Mouse (Mus musculus): ENCODE data around the gene Nudt22. TPM values are rescaled to one million over a fixed set of nuclear protein-coding genes. Genes with fewer than 3 reads are reported as not detected.
A peak's percentile ranks its signal among the peaks of the same experiment; 100 is the strongest.

The Nudt22 gene
- polyA plus RNA-seq, 1 experiment from 2014 or later = 24.6 TPM

- Histone ChIP-seq H3K36me3 (ENCODE audit: control insufficient read depth, insufficient read depth, low read length) (peaks cover 21% of the 10 kb centered on the region), H3K4me2 (no peak overlapping the region), H3K9ac (ENCODE audit: low read depth, low read length) (no peak overlapping the region), H3K9me3 (replicated peaks; ENCODE audit: control insufficient read depth, low read length) (no peaks in the 10 kb centered on the region), H3K27me3 (ENCODE audit: control insufficient read depth, insufficient read depth, low read length) (no peaks in the 10 kb centered on the region), H3K4me3 (ENCODE audit: low read depth, low read length) (no peak overlapping the region), H3K27ac (ENCODE audit: low read depth, low read length) (no peak overlapping the region), H3K4me1 (ENCODE audit: control insufficient read depth, insufficient read depth, low read length) (peaks cover 33% of the 10 kb centered on the region)
- 95% methylated on average over 5 of the region's 5 CpGs for WGBS (ENCODE audit: insufficient replicate concordance)
- ATAC-seq (replicated peaks; ENCODE audit: insufficient number of reproducible peaks, low FRiP score, low TSS enrichment) = no peak
Measured at GRCm38 (mm10) chr19:6983621-6984020, 12.3 kb downstream of the Nudt22 start.

DNA sequence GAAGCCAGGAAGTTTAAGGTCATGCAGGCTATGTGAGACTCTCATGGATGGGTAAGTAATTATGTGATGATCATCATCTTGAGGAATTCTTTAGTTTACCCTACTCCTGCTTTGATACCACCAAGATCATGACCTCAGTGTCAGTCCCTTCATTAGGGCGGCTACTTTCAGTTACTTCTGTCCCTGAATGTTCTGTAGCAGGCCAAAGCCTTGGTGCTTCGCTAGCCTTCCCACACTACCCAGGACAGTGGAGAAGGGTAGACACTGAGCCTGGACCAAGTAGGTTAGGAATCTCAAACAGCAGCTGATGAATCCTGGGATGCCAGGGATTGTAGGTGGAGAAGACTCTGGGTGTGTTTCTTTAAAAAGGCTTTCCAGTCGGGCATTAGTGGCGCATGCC lies 14.5 kb downstream of the Nudt22 start:
- no peak for ATAC-seq (replicated peaks; ENCODE audit: insufficient number of reproducible peaks, low FRiP score, low TSS enrichment)
- Histone ChIP-seq H3K4me1 (ENCODE audit: control insufficient read depth, insufficient read depth, low read length) (peaks cover 40% of the 10 kb centered on the region), H3K4me3 (ENCODE audit: low read depth, low read length) (peak overlapping the region; percentile 74; the same call in 1 of the 2 replicates), H3K27ac (ENCODE audit: low read depth, low read length) (no peak overlapping the region), H3K27me3 (ENCODE audit: control insufficient read depth, insufficient read depth, low read length) (no peaks in the 10 kb centered on the region), H3K4me2 (peak overlapping the region; percentile 94), H3K9me3 (replicated peaks; ENCODE audit: control insufficient read depth, low read length) (no peaks in the 10 kb centered on the region), H3K36me3 (ENCODE audit: control insufficient read depth, insufficient read depth, low read length) (peaks cover 28% of the 10 kb centered on the region), H3K9ac (ENCODE audit: low read depth, low read length) (peak overlapping the region; percentile 89; the same call in 1 of the 2 replicates)
- WGBS (ENCODE audit: insufficient replicate concordance) = 87% methylated on average over 4 of the region's 4 CpGs

GRCm38 (mm10) chr19:6980381-6981093 lies 15.4 kb downstream of the Nudt22 start, which contains the start of gene Fkbp2:
Gene Fkbp2 (minus strand): TSS chr19:6980501.
- peak within 1 kb of the TSS; percentile 96 for H3K27ac ChIP-seq (ENCODE audit: low read depth, low read length)
- no peaks in the 10 kb centered on the region for H3K27me3 ChIP-seq (ENCODE audit: control insufficient read depth, insufficient read depth, low read length)
- H3K9ac ChIP-seq (ENCODE audit: low read depth, low read length) = peak within 1 kb of the TSS; percentile 89
- H3K4me3 ChIP-seq (ENCODE audit: low read depth, low read length) = peak within 1 kb of the TSS; percentile 74
- 1% methylated on average over 38 of the region's 38 CpGs for WGBS (ENCODE audit: insufficient replicate concordance)
- peaks cover 28% of the 10 kb centered on the region for H3K36me3 ChIP-seq (ENCODE audit: control insufficient read depth, insufficient read depth, low read length)
- ATAC-seq (replicated peaks; ENCODE audit: insufficient number of reproducible peaks, low FRiP score, low TSS enrichment) = peak; percentile 87
- no peaks in the 10 kb centered on the region for H3K9me3 ChIP-seq (replicated peaks; ENCODE audit: control insufficient read depth, low read length)
- peak within 1 kb of the TSS; percentile 94 for H3K4me2 ChIP-seq
- peaks cover 39% of the 10 kb centered on the region for H3K4me1 ChIP-seq (ENCODE audit: control insufficient read depth, insufficient read depth, low read length)

GRCm38 (mm10) chr19:6979486-6980380 lies 16.2 kb downstream of the Nudt22 start:
- peak overlapping the region; percentile 89 for H3K9ac ChIP-seq (ENCODE audit: low read depth, low read length)
- peak overlapping the region; percentile 94 for H3K4me2 ChIP-seq
- no peaks in the 10 kb centered on the region for H3K9me3 ChIP-seq (replicated peaks; ENCODE audit: control insufficient read depth, low read length)
- peak overlapping the region; percentile 96 for H3K27ac ChIP-seq (ENCODE audit: low read depth, low read length)
- H3K4me1 ChIP-seq (ENCODE audit: control insufficient read depth, insufficient read depth, low read length) = peaks cover 39% of the 10 kb centered on the region
- peak; percentile 90 for ATAC-seq (replicated peaks; ENCODE audit: insufficient number of reproducible peaks, low FRiP score, low TSS enrichment)
- peaks cover 23% of the 10 kb centered on the region for H3K36me3 ChIP-seq (ENCODE audit: control insufficient read depth, insufficient read depth, low read length)
- H3K27me3 ChIP-seq (ENCODE audit: control insufficient read depth, insufficient read depth, low read length) = no peaks in the 10 kb centered on the region
- peak overlapping the region; percentile 74 for H3K4me3 ChIP-seq (ENCODE audit: low read depth, low read length)
- under 1% methylated on average over 53 of the region's 59 CpGs for WGBS (ENCODE audit: insufficient replicate concordance)

DNA sequence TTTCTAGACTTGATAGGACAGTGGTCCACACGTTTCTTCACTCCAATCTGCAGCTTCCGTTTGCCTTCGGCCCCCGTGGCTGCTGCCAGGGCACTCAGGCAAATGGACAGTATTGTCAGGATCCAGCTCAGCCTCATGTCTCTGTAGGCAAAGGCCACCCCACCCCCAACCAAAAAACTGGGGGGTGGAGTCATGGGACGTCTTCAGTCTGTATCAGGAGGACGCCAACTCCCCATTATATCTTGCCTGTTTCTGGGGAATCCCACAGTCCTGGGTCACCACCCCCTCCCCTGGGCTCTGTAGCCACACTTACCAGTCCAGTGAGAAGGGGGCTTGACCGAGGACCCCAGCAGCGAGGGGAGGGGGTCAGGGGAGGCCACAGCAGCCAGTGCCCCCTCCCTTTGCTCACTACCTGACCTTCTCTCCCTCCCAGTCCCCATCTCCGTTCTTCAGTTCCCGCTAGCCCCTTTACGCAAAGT lies 16.9 kb downstream of the Nudt22 start:
- H3K27ac ChIP-seq (ENCODE audit: low read depth, low read length) = peak overlapping the region; percentile 65
- peaks cover 21% of the 10 kb centered on the region for H3K36me3 ChIP-seq (ENCODE audit: control insufficient read depth, insufficient read depth, low read length)
- WGBS (ENCODE audit: insufficient replicate concordance) = 6% methylated on average over 11 of the region's 11 CpGs
- H3K27me3 ChIP-seq (ENCODE audit: control insufficient read depth, insufficient read depth, low read length) = no peaks in the 10 kb centered on the region
- H3K9me3 ChIP-seq (replicated peaks; ENCODE audit: control insufficient read depth, low read length) = no peaks in the 10 kb centered on the region
- H3K9ac ChIP-seq (ENCODE audit: low read depth, low read length) = peak overlapping the region; percentile 74
- peaks cover 40% of the 10 kb centered on the region for H3K4me1 ChIP-seq (ENCODE audit: control insufficient read depth, insufficient read depth, low read length)
- ATAC-seq (replicated peaks; ENCODE audit: insufficient number of reproducible peaks, low FRiP score, low TSS enrichment) = no peak
- peak overlapping the region; percentile 74 for H3K4me3 ChIP-seq (ENCODE audit: low read depth, low read length)
- H3K4me2 ChIP-seq = peak overlapping the region; percentile 94

GRCm38 (mm10) chr19:6978639-6978974 lies 17.3 kb downstream of the Nudt22 start:
- 28% methylated on average over 3 of the region's 3 CpGs for WGBS (ENCODE audit: insufficient replicate concordance)

GRCm38 (mm10) chr19:6977759-6978638 lies 17.9 kb downstream of the Nudt22 start:
- H3K27me3 ChIP-seq (ENCODE audit: control insufficient read depth, insufficient read depth, low read length) = no peaks in the 10 kb centered on the region
- ATAC-seq (replicated peaks; ENCODE audit: insufficient number of reproducible peaks, low FRiP score, low TSS enrichment) = no peak
- H3K9me3 ChIP-seq (replicated peaks; ENCODE audit: control insufficient read depth, low read length) = no peaks in the 10 kb centered on the region
- 70% methylated on average over 13 of the region's 13 CpGs for WGBS (ENCODE audit: insufficient replicate concordance)
- peaks cover 14% of the 10 kb centered on the region for H3K36me3 ChIP-seq (ENCODE audit: control insufficient read depth, insufficient read depth, low read length)
- H3K4me2 ChIP-seq = peak overlapping the region; percentile 94; the same call in 1 of the 2 replicates
- H3K9ac ChIP-seq (ENCODE audit: low read depth, low read length) = peak overlapping the region; percentile 74; the same call in 1 of the 2 replicates
- H3K27ac ChIP-seq (ENCODE audit: low read depth, low read length) = peak overlapping the region; percentile 65; the same call in 1 of the 2 replicates
- peaks cover 44% of the 10 kb centered on the region for H3K4me1 ChIP-seq (ENCODE audit: control insufficient read depth, insufficient read depth, low read length)
- peak overlapping the region; percentile 74; the same call in 1 of the 2 replicates for H3K4me3 ChIP-seq (ENCODE audit: low read depth, low read length)

More at GRCm38 (mm10) chr19:6978639-6978974, 17.3 kb downstream of the Nudt22 start:
- H3K27me3 ChIP-seq (ENCODE audit: control insufficient read depth, insufficient read depth, low read length) = no peaks in the 10 kb centered on the region
- peaks cover 44% of the 10 kb centered on the region for H3K4me1 ChIP-seq (ENCODE audit: control insufficient read depth, insufficient read depth, low read length)
- peak overlapping the region; percentile 94 for H3K4me2 ChIP-seq
- H3K9me3 ChIP-seq (replicated peaks; ENCODE audit: control insufficient read depth, low read length) = no peaks in the 10 kb centered on the region
- H3K9ac ChIP-seq (ENCODE audit: low read depth, low read length) = peak overlapping the region; percentile 74
- peak overlapping the region; percentile 74 for H3K4me3 ChIP-seq (ENCODE audit: low read depth, low read length)
- H3K36me3 ChIP-seq (ENCODE audit: control insufficient read depth, insufficient read depth, low read length) = peaks cover 17% of the 10 kb centered on the region
- peak overlapping the region; percentile 65; the same call in 1 of the 2 replicates for H3K27ac ChIP-seq (ENCODE audit: low read depth, low read length)
- no peak for ATAC-seq (replicated peaks; ENCODE audit: insufficient number of reproducible peaks, low FRiP score, low TSS enrichment)

All from heart, embryonic 11.5 days (tissue).